In the genomic region with DNA sequence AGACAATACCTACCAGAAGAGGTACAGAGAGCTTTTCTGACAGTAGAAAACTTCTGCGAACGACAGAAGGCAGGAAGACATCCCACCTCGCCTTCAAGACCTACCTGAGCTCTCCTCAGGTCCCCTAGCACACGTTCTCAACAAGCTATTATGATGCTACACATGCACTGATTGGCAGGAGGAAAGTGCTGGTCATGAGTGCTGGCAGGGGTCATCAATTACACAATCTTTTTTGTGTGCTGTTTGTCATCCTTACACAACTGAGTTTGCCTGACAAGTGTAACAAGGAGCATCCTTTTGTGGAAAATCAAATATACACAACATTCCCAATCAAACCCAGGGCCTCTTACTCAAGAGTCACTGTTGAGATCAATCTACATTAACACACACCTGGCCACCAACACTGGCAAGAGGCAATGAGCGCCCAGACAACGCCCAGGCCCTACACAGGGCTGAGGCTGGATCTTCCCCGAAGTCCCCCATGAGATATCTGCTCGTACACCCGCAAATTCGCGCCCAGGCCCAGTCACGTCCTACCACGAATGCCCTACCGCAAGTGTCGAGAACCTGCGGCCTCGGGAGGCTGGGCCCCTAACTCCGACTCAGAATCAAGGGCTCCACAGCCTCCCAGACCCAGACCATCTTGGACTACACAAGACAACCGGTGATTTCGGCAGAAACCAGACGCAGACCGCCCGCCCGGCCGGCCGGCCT, we compare ENCODE assay signal across 8 mouse cellular contexts. TPM values are rescaled to one million over a fixed set of nuclear protein-coding genes. Genes with fewer than 3 reads are reported as not detected.
DNase-seq lines count a peak whose midpoint lies in the region; ATAC-seq and TF ChIP-seq lines count a peak whose summit lies in the region.

No protein-coding gene starts in this region.

- intact Hi-C loops in heart, postnatal 10 days (cut with DNase I) = loop anchor here (10.0 kb wide), 1 partner anchor 526 kb away; a partner anchor contains a TSS

- H3K4me1 ChIP-seq in heart, embryonic 12.5 days (replicated peaks) = peaks cover 47% of the 10 kb centered on the region
- peaks cover 35 to 54% of the 10 kb centered on the region in 2 experiments for H3K4me1 ChIP-seq in MEL (ENCODE audit: control insufficient read depth in 1 of 2, insufficient read depth in 2 of 2, low read length in 2 of 2)
- peaks cover 42% of the 10 kb centered on the region for H3K4me1 ChIP-seq in forebrain, embryonic 15.5 days
- H3K4me1 ChIP-seq in liver, embryonic 11.5 days (replicated peaks; ENCODE audit: control insufficient read depth, insufficient read depth, low read length) = peaks cover 50% of the 10 kb centered on the region

- DNase-seq in heart, postnatal 10 days = no peak
- peak; percentile 59 for DNase-seq in MEL (ENCODE audit: low read depth, low spot score)
- DNase-seq in liver, embryonic 11.5 days (ENCODE audit: low spot score) = no peak
- DNase-seq in retina, postnatal 1 day = peak; percentile 7
- no peak for DNase-seq in frontal cortex, postnatal 25 days (ENCODE audit: low spot score in 2 of 2)
- no peak for DNase-seq in right cerebral cortex, postnatal 14 days

- no peaks in the 10 kb centered on the region for H3K9me3 ChIP-seq in heart, embryonic 12.5 days (replicated peaks)
- no peaks in the 10 kb centered on the region for H3K9me3 ChIP-seq in MEL (replicated peaks; ENCODE audit: insufficient read depth, low read length)
- no peaks in the 10 kb centered on the region for H3K9me3 ChIP-seq in forebrain, embryonic 15.5 days
- H3K9me3 ChIP-seq in liver, embryonic 11.5 days (ENCODE audit: control insufficient read depth, low read length) = no peaks in the 10 kb centered on the region

- ATAC-seq in heart, embryonic 12.5 days (ENCODE audit: insufficient number of reproducible peaks, low FRiP score) = peak; percentile 27
- peak; percentile 42 for ATAC-seq in forebrain, embryonic 15.5 days (replicated peaks)
- ATAC-seq in liver, embryonic 11.5 days (replicated peaks; ENCODE audit: low FRiP score) = peak; percentile 22

- no peak; a peak in 1 of 4 replicates for TF ChIP-seq POLR2A in MEL (IDR thresholded peaks at IDR 0.05; ENCODE audit: control insufficient read depth in 1 of 2, insufficient read depth in 1 of 2, low read depth in 1 of 2, low read length in 2 of 2, poor library complexity in 1 of 2)

- no peak for TF ChIP-seq RAD21 in MEL (IDR thresholded peaks at IDR 0.05; ENCODE audit: low read depth, low read length)

- H3K79me2 ChIP-seq in MEL (ENCODE audit: control insufficient read depth, insufficient read depth, low read length, poor library complexity) = peaks cover 85% of the 10 kb centered on the region

- H3K4me2 ChIP-seq in heart, embryonic 12.5 days = peak overlapping the region; percentile 84
- peak overlapping the region; percentile 95 for H3K4me2 ChIP-seq in forebrain, embryonic 15.5 days (replicated peaks)
- peak overlapping the region; percentile 99 for H3K4me2 ChIP-seq in liver, embryonic 11.5 days

- 5% methylated on average over 26 of the region's 26 CpGs for WGBS in heart, embryonic 12.5 days
- WGBS in forebrain, embryonic 15.5 days = 5% methylated on average over 26 of the region's 26 CpGs
- WGBS in liver, embryonic 11.5 days = 3% methylated on average over 26 of the region's 26 CpGs

- TF ChIP-seq CTCF in MEL (IDR thresholded peaks at IDR 0.05 in 2 of 3, conservative IDR thresholded peaks at IDR 0.05 in 1 of 3; ENCODE audit: control insufficient read depth in 1 of 3, insufficient read depth in 1 of 3, low read depth in 2 of 3, low read length in 3 of 3, poor library complexity in 1 of 3, severe bottlenecking in 1 of 3) = no peak

- peak overlapping the region; percentile 98 for H3K4me3 ChIP-seq in heart, embryonic 12.5 days
- H3K4me3 ChIP-seq in MEL (ENCODE audit: control insufficient read depth in 1 of 2, insufficient read depth in 1 of 2, low read depth in 2 of 2, low read length in 2 of 2) = peak overlapping the region; percentile 84 to 95
- peak overlapping the region; percentile 55 for H3K4me3 ChIP-seq in forebrain, embryonic 15.5 days
- peak overlapping the region; percentile 88 for H3K4me3 ChIP-seq in liver, embryonic 11.5 days (ENCODE audit: low read depth, low read length)

- H3K27ac ChIP-seq in heart, embryonic 12.5 days (ENCODE audit: poor library complexity, severe bottlenecking) = peak overlapping the region; percentile 96
- peak overlapping the region; percentile 81 for H3K27ac ChIP-seq in MEL (ENCODE audit: control insufficient read depth, low read depth, low read length)
- H3K27ac ChIP-seq in forebrain, embryonic 15.5 days (replicated peaks) = peak overlapping the region; percentile 94
- H3K27ac ChIP-seq in liver, embryonic 11.5 days (ENCODE audit: low read depth, low read length) = peak overlapping the region; percentile 94

- H3K27me3 ChIP-seq in heart, embryonic 12.5 days (replicated peaks) = no peaks in the 10 kb centered on the region
- H3K27me3 ChIP-seq in MEL (ENCODE audit: control insufficient read depth in 1 of 2, insufficient read depth in 2 of 2, low read length in 2 of 2) = no peaks in the 10 kb centered on the region
- no peaks in the 10 kb centered on the region for H3K27me3 ChIP-seq in forebrain, embryonic 15.5 days
- no peaks in the 10 kb centered on the region for H3K27me3 ChIP-seq in liver, embryonic 11.5 days (replicated peaks; ENCODE audit: control insufficient read depth, insufficient read depth, low read length)

- no peaks in the 10 kb centered on the region for H3K36me3 ChIP-seq in heart, embryonic 12.5 days
- peaks cover 5 to 63% of the 10 kb centered on the region in 2 experiments for H3K36me3 ChIP-seq in MEL (ENCODE audit: control insufficient read depth in 1 of 2, insufficient read depth in 2 of 2, low read length in 2 of 2)
- 0 out of 2 replicates have a peak, but pooled peaks cover 3% of the 10 kb centered on the region for H3K36me3 ChIP-seq in forebrain, embryonic 15.5 days
- no peaks in the 10 kb centered on the region for H3K36me3 ChIP-seq in liver, embryonic 11.5 days (ENCODE audit: control insufficient read depth, insufficient read depth, low read length)

- peak overlapping the region; percentile 98 for H3K9ac ChIP-seq in heart, embryonic 12.5 days
- peak overlapping the region; percentile 99 for H3K9ac ChIP-seq in MEL (ENCODE audit: control insufficient read depth, low read depth, low read length, poor library complexity, severe bottlenecking)
- H3K9ac ChIP-seq in forebrain, embryonic 15.5 days (replicated peaks) = peak overlapping the region; percentile 93
- H3K9ac ChIP-seq in liver, embryonic 11.5 days (ENCODE audit: low read depth, low read length) = peak overlapping the region; percentile 99

- no peak for TF ChIP-seq EP300 in MEL (IDR thresholded peaks at IDR 0.05; ENCODE audit: low read depth in 1 of 2, low read length in 2 of 2)

TF ChIP-seq in MEL, 35 proteins besides CTCF, POLR2A, EP300 and RAD21 (continues in another document):
- TF ChIP-seq POLR2AphosphoS5 (IDR thresholded peaks at IDR 0.05; ENCODE audit: borderline replicate concordance, low read depth, low read length) (no peak), ZC3H11A (IDR thresholded peaks at IDR 0.05; ENCODE audit: low read depth, low read length) (no peak), HCFC1 (IDR thresholded peaks at IDR 0.05; ENCODE audit: low read depth, low read length) (no peak), E2F4 (IDR thresholded peaks at IDR 0.05; ENCODE audit: borderline replicate concordance, low read depth, low read length) (no peak), NELFE (IDR thresholded peaks at IDR 0.05; ENCODE audit: low read depth, low read length) (no peak), MYC (IDR thresholded peaks at IDR 0.05; ENCODE audit: low read depth, low read length) (no peak), USF1 (IDR thresholded peaks at IDR 0.05; ENCODE audit: low read depth, low read length) (no peak), TAL1 (IDR thresholded peaks at IDR 0.05; ENCODE audit: low read length) (no peak), GATA1 (IDR thresholded peaks at IDR 0.05; ENCODE audit: low read depth, low read length) (no peak)

RNA-seq across cellular contexts. Expression of a gene that starts 8.6 kb away (rescaled TPM):
- polyA plus RNA-seq in heart, embryonic 12.5 days (2016; fragmentation: Nextera tagmentation; extraction: Ambion mirVana) = 23.6 and 24.2 TPM in 2 replicates
- 10 to 100 TPM; 40.6 to 42.8 TPM for total RNA-seq in heart, postnatal 10 days (2021)
- 27.9 and 30.1 TPM in 2 replicates for total RNA-seq in MEL (2012; rRNA removed)
- 10 to 100 TPM; 17.8 to 35.1 TPM for polyA plus RNA-seq in MEL (2012; ENCODE audit: insufficient read depth in 1 of 2, insufficient read length in 2 of 2, low read depth in 1 of 2, low replicate concordance in 2 of 2, missing spikeins in 1 of 2)
- 29.6 and 30.8 TPM in 2 replicates for polyA plus RNA-seq in forebrain, embryonic 15.5 days (2015; fragmentation: Nextera tagmentation; extraction: Ambion mirVana)
- 28.7 and 29.8 TPM in 2 replicates for polyA plus RNA-seq in liver, embryonic 11.5 days (2014; fragmentation: Nextera tagmentation; extraction: Ambion mirVana)

RNA-seq across cellular contexts. Expression of a gene that starts 8.7 kb away (rescaled TPM):
- 45.3 and 47.8 TPM in 2 replicates for polyA plus RNA-seq in heart, embryonic 12.5 days (2016; fragmentation: Nextera tagmentation; extraction: Ambion mirVana)
- total RNA-seq in heart, postnatal 10 days (2021) = 10 to 100 TPM; 77.9 to 79.1 TPM
- 42.7 and 52.8 TPM in 2 replicates for total RNA-seq in MEL (2012; rRNA removed)
- polyA plus RNA-seq in MEL (2012; ENCODE audit: insufficient read depth in 1 of 2, insufficient read length in 2 of 2, low read depth in 1 of 2, low replicate concordance in 2 of 2, missing spikeins in 1 of 2) = 10 to 100 TPM in 1 of 2 experiments, not detected in 1; 65.5 TPM
- 58.0 and 58.7 TPM in 2 replicates for polyA plus RNA-seq in forebrain, embryonic 15.5 days (2015; fragmentation: Nextera tagmentation; extraction: Ambion mirVana)
- polyA plus RNA-seq in liver, embryonic 11.5 days (2014; fragmentation: Nextera tagmentation; extraction: Ambion mirVana) = 95.7 and 102 TPM in 2 replicates

RNA-seq across cellular contexts. Expression of a gene that starts 23.9 kb away (rescaled TPM):
- 0.59 and 0.69 TPM in 2 replicates for polyA plus RNA-seq in heart, embryonic 12.5 days (2016; fragmentation: Nextera tagmentation; extraction: Ambion mirVana)
- total RNA-seq in heart, postnatal 10 days (2021) = under 1 TPM; 0.69 to 0.89 TPM
- total RNA-seq in MEL (2012; rRNA removed) = 6.5 and 6.7 TPM in 2 replicates
- polyA plus RNA-seq in MEL (2012; ENCODE audit: insufficient read depth in 1 of 2, insufficient read length in 2 of 2, low read depth in 1 of 2, low replicate concordance in 2 of 2, missing spikeins in 1 of 2) = 10 to 100 TPM in 1 of 2 experiments, not detected in 1; 16.1 TPM
- polyA plus RNA-seq in forebrain, embryonic 15.5 days (2015; fragmentation: Nextera tagmentation; extraction: Ambion mirVana) = 0.13 and 0.29 TPM in 2 replicates
- polyA plus RNA-seq in liver, embryonic 11.5 days (2014; fragmentation: Nextera tagmentation; extraction: Ambion mirVana) = 4.3 and 4.7 TPM in 2 replicates

RNA-seq across cellular contexts. Expression of a gene that starts 58.7 kb away (rescaled TPM):
- 0.13 TPM in 1 of 2 replicates, not detected in the other for polyA plus RNA-seq in heart, embryonic 12.5 days (2016; fragmentation: Nextera tagmentation; extraction: Ambion mirVana)
- under 1 TPM in 1 of 2 experiments, not detected in 1; 0.22 TPM for total RNA-seq in heart, postnatal 10 days (2021)
- total RNA-seq in MEL (2012; rRNA removed) = not detected in 2 replicates
- not detected for polyA plus RNA-seq in MEL (2012; ENCODE audit: insufficient read depth in 1 of 2, insufficient read length in 2 of 2, low read depth in 1 of 2, low replicate concordance in 2 of 2, missing spikeins in 1 of 2)
- 0.29 and 0.50 TPM in 2 replicates for polyA plus RNA-seq in forebrain, embryonic 15.5 days (2015; fragmentation: Nextera tagmentation; extraction: Ambion mirVana)
- 0.15 and 0.29 TPM in 2 replicates for polyA plus RNA-seq in liver, embryonic 11.5 days (2014; fragmentation: Nextera tagmentation; extraction: Ambion mirVana)

Comparison
In these comparisons a context has a peak if more than half of its experiments do, and no peak if none do; other contexts are left out.
1. DNase-seq: peak in MEL (single experiment) and retina, postnatal 1 day (single experiment); none in heart, postnatal 10 days (0 of 2), liver, embryonic 11.5 days (single experiment), frontal cortex, postnatal 25 days (0 of 2) and right cerebral cortex, postnatal 14 days (single experiment).
2. Peak in every context shown above with its lines, with median percentiles within 50 percentile points of each other: ATAC-seq, H3K27ac ChIP-seq, H3K4me2 ChIP-seq, H3K4me3 ChIP-seq and H3K9ac ChIP-seq.